Mouse (Mus musculus): ENCODE measurements around the gene Tm9sf4.

DNA sequence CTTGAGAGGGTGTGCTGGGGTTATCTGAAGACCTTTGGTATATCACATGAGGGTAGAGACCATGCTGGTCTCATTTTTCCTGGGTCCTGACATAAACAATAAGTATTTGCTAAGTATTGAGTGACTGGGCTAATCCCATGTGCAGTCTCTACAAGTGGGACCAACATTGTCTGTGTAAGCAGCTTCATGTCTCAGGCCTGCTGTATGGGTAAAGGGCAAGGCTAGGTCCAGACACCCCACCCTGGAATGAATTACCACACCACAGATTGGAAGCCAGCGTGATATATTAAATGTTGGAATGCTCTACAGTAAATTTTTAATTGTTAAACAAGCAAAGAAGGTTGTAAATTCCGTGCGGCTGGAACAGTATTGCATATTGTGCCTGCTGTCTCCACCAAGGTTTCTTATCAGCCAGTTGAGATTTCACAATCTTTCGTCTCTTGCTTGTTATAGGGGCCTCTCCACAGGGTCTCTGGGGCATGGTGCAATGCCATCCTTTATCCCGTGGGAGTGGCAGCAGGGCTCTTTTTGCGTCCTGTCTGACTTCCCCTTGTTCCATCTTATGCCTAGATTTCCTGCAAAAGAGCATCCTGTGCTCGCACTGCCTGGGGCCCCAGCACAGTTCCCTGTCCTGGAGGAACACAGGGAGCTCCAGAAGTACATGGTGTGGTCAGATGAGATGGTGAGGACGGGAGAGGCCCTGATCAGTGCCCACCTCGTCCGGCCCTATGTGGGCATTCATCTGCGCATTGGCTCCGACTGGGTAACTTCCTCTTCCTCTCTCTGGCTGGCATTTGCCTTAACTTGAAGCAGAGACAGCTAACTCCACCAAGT is 98.1 kb downstream of the Tm9sf4 start:
- TF ChIP-seq POLR2A (IDR thresholded peaks at IDR 0.05; ENCODE audit: borderline replicate concordance, control insufficient read depth, low read depth, low read length) (no peak), CTCF (IDR thresholded peaks at IDR 0.05; ENCODE audit: control insufficient read depth, insufficient read depth, low read length) (no peak)
